Mouse (Mus musculus): ENCODE results near the gene Abca7. TPM values are rescaled to one million over a fixed set of nuclear protein-coding genes. Genes with fewer than 3 reads are reported as not detected.

Gene Abca7
- polyA plus RNA-seq, 1 experiment from 2014 or later, result 8.1 TPM

DNA sequence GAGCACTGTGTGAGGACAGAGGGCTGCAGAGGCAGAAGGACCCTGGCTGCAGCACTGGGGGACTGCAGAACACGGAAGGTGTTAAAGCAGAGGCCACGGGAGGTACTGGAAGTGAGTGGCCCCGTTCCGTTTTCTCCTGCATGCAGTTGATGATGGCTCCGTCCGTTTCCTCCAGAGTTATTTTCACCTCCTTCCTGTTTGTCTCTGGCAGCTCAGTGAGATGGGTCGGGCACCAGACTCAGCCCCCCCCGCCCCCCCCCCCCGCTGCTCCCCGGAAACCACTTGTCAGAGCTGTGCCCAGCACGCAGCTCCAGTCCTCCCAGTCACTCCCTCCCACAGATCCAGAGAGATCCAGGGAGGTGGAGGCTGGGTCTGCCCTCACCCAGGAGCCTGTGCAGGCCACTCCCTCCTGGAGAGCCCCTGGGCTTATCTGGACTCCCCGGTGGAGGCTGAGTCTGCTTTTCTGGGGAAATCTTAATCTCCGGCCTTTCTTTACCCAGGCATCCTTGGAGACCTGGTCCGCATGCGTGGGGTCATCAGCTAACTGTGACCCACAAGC lies 22.5 kb downstream of the Abca7 start:
- Histone ChIP-seq H3K4me3 (no peak overlapping the region), H3K36me3 (0 out of 2 replicates have a peak, but pooled peaks cover 8% of the 10 kb centered on the region), H3K4me2 (peak overlapping the region; percentile 21; the same call in 1 of the 2 replicates), H3K27me3 (peaks cover 64% of the 10 kb centered on the region), H3K4me1 (replicated peaks) (peaks cover 9% of the 10 kb centered on the region; the same call in 1 of the 2 replicates), H3K9ac (no peak overlapping the region), H3K27ac (replicated peaks) (no peak overlapping the region), H3K9me3 (no peaks in the 10 kb centered on the region)
- no peak for ATAC-seq (ENCODE audit: low read depth)
- WGBS, result 5% methylated on average over 15 of the region's 15 CpGs

GRCm38 (mm10) chr10:80019471-80020131 lies 23.3 kb downstream of the Abca7 start:
- H3K27ac ChIP-seq (replicated peaks), result no peak overlapping the region
- 7% methylated on average over 20 of the region's 20 CpGs for WGBS
- H3K9ac ChIP-seq, result 0 out of 2 replicates have a peak overlapping the region, but pooled peaks have one; percentile 17
- 0 out of 2 replicates have a peak overlapping the region, but pooled peaks have one; percentile 8 for H3K4me3 ChIP-seq
- peaks cover 56% of the 10 kb centered on the region for H3K27me3 ChIP-seq
- H3K4me2 ChIP-seq, result peak overlapping the region; percentile 37
- 0 out of 2 replicates have a peak, but pooled peaks cover 8% of the 10 kb centered on the region for H3K36me3 ChIP-seq
- no peak; the same call in 1 of the 2 replicates for ATAC-seq (ENCODE audit: low read depth)
- H3K9me3 ChIP-seq, result no peaks in the 10 kb centered on the region
- peaks cover 9% of the 10 kb centered on the region; the same call in 1 of the 2 replicates for H3K4me1 ChIP-seq (replicated peaks)

DNA sequence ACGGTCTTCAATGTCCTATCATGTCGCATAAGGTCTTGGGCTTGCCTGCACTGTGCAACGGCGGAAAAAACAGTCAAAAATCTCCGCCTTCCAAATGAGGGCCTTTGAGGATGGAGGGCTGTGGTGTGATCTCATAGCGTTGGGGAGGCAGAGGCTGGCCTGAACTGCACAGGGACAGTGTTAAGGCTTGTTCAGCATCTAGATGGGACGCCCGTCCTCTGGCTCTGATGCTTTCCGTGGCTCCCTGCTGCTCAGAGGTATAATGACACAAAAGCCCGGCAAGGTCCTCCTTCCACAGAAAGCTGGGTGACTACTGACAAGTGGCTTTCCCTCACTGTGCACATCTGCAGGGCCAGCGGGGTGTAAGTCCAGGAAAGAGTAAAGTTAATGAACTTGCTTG lies 23.9 kb downstream of the Abca7 start:
- Histone ChIP-seq H3K27me3 (peaks cover 50% of the 10 kb centered on the region), H3K27ac (replicated peaks) (no peak overlapping the region), H3K4me3 (0 out of 2 replicates have a peak overlapping the region, but pooled peaks have one; percentile 8), H3K4me1 (replicated peaks) (peaks cover 9% of the 10 kb centered on the region; the same call in 1 of the 2 replicates), H3K9ac (0 out of 2 replicates have a peak overlapping the region, but pooled peaks have one; percentile 17), H3K36me3 (0 out of 2 replicates have a peak, but pooled peaks cover 3% of the 10 kb centered on the region), H3K9me3 (no peaks in the 10 kb centered on the region), H3K4me2 (peak overlapping the region; percentile 37)
- no peak for ATAC-seq (ENCODE audit: low read depth)
- 30% methylated on average over 11 of the region's 11 CpGs for WGBS

DNA sequence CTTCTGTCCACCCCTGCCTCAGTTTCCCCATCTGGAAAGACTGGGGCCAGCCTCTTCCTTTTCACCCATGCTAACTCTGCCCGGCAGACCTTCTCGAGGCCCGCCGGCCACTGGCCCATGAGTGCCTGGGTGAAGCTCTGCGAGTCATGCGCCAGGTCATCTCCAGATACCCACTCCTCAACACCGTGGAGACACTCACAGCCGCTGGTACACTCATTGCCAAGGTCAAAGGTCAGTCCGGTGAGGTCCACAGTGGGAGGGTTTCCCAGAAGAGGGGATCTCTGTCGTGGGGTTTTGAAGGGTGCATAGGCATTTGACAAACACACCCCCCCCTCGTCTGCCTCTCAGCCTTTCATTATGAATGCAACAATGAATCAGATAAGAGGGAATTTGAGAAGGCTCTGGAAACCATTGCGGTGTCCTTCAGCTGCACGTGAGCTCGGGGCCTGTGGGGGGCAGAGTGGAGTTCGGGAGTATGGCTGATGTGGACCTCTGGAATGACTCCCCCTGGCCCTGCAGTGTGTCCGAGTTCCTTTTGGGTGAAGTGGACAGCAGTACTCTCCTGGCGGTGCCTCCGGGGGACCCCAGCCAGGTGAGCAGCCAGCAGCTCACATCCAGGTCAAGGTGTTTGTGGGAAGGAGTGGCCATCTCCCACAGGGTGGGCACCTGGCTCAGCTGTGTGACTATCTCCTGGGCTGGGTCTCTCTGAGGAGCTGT lies 24.5 kb downstream of the Abca7 start:
- WGBS, result 84% methylated on average over 18 of the region's 18 CpGs
- no peak for ATAC-seq (ENCODE audit: low read depth)
- H3K4me3 ChIP-seq, result no peak overlapping the region

GRCm38 (mm10) chr10:80021320-80021641 lies 25.0 kb downstream of the Abca7 start:
- H3K9ac ChIP-seq, result no peak overlapping the region
- no peaks in the 10 kb centered on the region for H3K9me3 ChIP-seq
- ATAC-seq (ENCODE audit: low read depth), result no peak
- H3K4me1 ChIP-seq (replicated peaks), result peaks cover 9% of the 10 kb centered on the region; the same call in 1 of the 2 replicates
- no peak overlapping the region for H3K4me3 ChIP-seq
- H3K36me3 ChIP-seq, result no peaks in the 10 kb centered on the region
- peaks cover 39% of the 10 kb centered on the region for H3K27me3 ChIP-seq
- H3K27ac ChIP-seq (replicated peaks), result no peak overlapping the region
- 90% methylated on average over 13 of the region's 13 CpGs for WGBS
- H3K4me2 ChIP-seq, result no peak overlapping the region

More for the DNA sequence above, 24.5 kb downstream of the Abca7 start:
- Histone ChIP-seq H3K4me2 (no peak overlapping the region), H3K27me3 (peaks cover 44% of the 10 kb centered on the region), H3K27ac (replicated peaks) (no peak overlapping the region), H3K9ac (no peak overlapping the region), H3K9me3 (no peaks in the 10 kb centered on the region), H3K4me1 (replicated peaks) (peaks cover 9% of the 10 kb centered on the region; the same call in 1 of the 2 replicates), H3K36me3 (no peaks in the 10 kb centered on the region)

GRCm38 (mm10) chr10:80022164-80022563 lies 25.9 kb downstream of the Abca7 start:
- H3K36me3 ChIP-seq, result no peaks in the 10 kb centered on the region
- H3K27me3 ChIP-seq, result peaks cover 31% of the 10 kb centered on the region
- no peaks in the 10 kb centered on the region for H3K9me3 ChIP-seq
- H3K9ac ChIP-seq, result no peak overlapping the region
- H3K4me1 ChIP-seq (replicated peaks), result peaks cover 9% of the 10 kb centered on the region; the same call in 1 of the 2 replicates
- WGBS, result 94% methylated on average over 12 of the region's 12 CpGs
- H3K4me2 ChIP-seq, result no peak overlapping the region
- H3K27ac ChIP-seq (replicated peaks), result no peak overlapping the region
- ATAC-seq (ENCODE audit: low read depth), result no peak
- no peak overlapping the region for H3K4me3 ChIP-seq

DNA sequence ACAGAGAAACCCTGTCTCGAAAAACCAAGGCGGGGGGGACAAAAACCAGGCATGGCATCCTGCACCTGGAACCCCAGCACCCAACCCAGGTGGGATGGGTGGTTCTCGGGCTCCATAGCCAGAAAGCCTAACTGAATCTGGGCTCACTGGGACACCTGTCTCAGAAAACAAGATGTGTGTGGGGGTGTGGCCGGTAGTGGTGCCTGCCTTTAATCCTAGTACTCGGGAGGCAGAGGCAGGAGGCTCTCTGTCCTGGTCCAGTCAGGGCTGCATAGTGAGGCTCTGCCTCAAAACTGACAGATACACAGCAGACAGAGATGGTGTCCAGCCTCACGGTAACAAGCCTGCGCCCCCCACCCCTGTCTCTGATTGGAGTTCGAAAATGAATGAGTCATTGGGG lies 26.5 kb downstream of the Abca7 start:
- H3K4me3 ChIP-seq, result no peak overlapping the region
- H3K9ac ChIP-seq, result no peak overlapping the region
- peaks cover 9% of the 10 kb centered on the region; the same call in 1 of the 2 replicates for H3K4me1 ChIP-seq (replicated peaks)
- H3K27ac ChIP-seq (replicated peaks), result no peak overlapping the region
- no peaks in the 10 kb centered on the region for H3K36me3 ChIP-seq
- H3K27me3 ChIP-seq, result peaks cover 25% of the 10 kb centered on the region
- no peaks in the 10 kb centered on the region for H3K9me3 ChIP-seq
- no peak overlapping the region for H3K4me2 ChIP-seq
- ATAC-seq (ENCODE audit: low read depth), result no peak
- WGBS, result 92% methylated on average over 8 of the region's 8 CpGs

DNA sequence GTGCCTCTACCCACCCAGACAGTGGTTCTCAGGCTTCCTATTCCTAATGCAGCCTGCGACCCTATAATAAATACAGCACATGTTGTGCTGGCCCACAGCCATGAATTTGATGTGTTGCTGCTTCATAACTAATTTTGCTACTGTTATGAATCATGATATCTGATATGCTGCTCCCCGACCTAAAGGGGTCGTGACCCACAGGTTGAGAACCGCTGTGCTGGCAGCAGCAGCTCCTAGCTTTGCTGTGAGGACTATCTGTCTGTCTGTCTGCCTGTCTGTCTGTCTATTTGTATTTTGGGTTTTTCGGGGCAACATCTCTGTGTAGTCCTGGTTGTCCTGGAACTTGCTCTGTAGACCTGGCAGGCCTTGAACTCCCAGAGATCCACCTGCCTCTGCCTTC lies 27.5 kb downstream of the Abca7 start:
- H3K4me1 ChIP-seq (replicated peaks), result peaks cover 9% of the 10 kb centered on the region; the same call in 1 of the 2 replicates
- no peak overlapping the region for H3K4me2 ChIP-seq
- no peak overlapping the region for H3K9ac ChIP-seq
- no peaks in the 10 kb centered on the region for H3K9me3 ChIP-seq
- no peak overlapping the region for H3K27ac ChIP-seq (replicated peaks)
- no peaks in the 10 kb centered on the region for H3K36me3 ChIP-seq
- WGBS, result 89% methylated on average over 5 of the region's 5 CpGs
- peaks cover 20% of the 10 kb centered on the region for H3K27me3 ChIP-seq
- H3K4me3 ChIP-seq, result no peak overlapping the region
- ATAC-seq (ENCODE audit: low read depth), result no peak

DNA sequence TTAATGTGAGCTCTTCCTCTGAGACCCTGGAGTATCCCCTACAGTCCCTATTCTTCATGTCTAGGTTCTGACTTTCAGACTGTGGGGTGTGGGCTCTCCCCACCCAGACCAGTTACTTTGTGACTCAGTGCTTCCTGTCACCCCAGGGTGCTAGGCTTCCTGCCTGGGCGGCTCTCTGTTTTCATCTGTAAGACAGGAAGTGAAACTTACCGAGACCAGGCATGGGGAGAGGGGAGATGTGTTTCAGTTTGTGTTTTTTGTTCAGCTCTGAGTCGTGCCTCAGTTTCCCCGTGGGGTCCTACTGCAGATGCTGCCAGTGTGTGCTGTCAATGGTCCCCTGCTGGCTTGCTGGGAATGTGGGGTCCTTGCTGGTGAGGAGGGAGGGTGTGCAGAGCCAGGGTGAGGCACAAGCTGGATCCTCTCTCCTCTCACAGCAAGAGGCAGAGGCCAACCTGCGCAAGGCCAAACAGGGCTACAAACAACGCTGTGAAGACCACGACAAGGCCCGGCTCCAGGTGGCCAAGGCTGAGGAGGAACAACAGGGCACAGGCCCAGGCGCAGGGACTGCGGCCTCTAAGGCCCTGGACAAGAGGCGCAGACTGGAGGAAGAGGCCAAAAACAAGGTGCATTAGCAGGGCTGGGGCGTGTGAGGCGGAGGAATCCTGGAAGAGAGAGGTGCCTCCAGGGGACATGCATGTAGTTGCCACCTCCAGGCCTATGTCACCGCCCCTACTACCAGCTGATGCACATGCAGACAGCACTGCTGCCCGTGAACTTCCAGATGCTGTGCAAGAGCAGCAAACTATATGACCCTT lies 28.1 kb downstream of the Abca7 start:
- peaks cover 13% of the 10 kb centered on the region for H3K27me3 ChIP-seq
- H3K36me3 ChIP-seq, result no peaks in the 10 kb centered on the region
- H3K4me3 ChIP-seq, result no peak overlapping the region
- no peak overlapping the region for H3K4me2 ChIP-seq
- H3K9me3 ChIP-seq, result no peaks in the 10 kb centered on the region
- 78% methylated on average over 15 of the region's 15 CpGs for WGBS
- peaks cover 5% of the 10 kb centered on the region; the same call in 1 of the 2 replicates for H3K4me1 ChIP-seq (replicated peaks)
- no peak overlapping the region for H3K9ac ChIP-seq
- ATAC-seq (ENCODE audit: low read depth), result no peak
- no peak overlapping the region for H3K27ac ChIP-seq (replicated peaks)

DNA sequence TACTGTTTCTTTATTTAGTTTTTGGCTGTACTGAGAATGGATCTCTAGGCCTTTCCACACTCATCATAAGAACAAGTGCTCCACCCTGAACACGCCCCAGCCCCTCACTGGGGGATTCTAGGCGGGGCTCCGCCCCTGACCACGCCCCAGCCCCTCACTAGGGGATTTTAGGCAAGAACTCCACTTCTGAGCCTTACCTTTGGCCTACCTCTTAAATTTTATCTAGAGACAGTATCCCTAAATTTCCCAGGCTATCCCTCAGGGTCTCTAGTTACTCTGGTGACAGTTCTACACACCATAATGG lies 28.7 kb downstream of the Abca7 start:
- peaks cover 7% of the 10 kb centered on the region for H3K27me3 ChIP-seq
- no peaks in the 10 kb centered on the region for H3K36me3 ChIP-seq
- H3K27ac ChIP-seq (replicated peaks), result no peak overlapping the region
- H3K4me3 ChIP-seq, result no peak overlapping the region
- no peaks in the 10 kb centered on the region for H3K9me3 ChIP-seq
- H3K9ac ChIP-seq, result no peak overlapping the region
- H3K4me1 ChIP-seq (replicated peaks), result no peaks in the 10 kb centered on the region
- WGBS, result 53% methylated on average over 4 of the region's 4 CpGs
- H3K4me2 ChIP-seq, result no peak overlapping the region
- no peak for ATAC-seq (ENCODE audit: low read depth)

DNA sequence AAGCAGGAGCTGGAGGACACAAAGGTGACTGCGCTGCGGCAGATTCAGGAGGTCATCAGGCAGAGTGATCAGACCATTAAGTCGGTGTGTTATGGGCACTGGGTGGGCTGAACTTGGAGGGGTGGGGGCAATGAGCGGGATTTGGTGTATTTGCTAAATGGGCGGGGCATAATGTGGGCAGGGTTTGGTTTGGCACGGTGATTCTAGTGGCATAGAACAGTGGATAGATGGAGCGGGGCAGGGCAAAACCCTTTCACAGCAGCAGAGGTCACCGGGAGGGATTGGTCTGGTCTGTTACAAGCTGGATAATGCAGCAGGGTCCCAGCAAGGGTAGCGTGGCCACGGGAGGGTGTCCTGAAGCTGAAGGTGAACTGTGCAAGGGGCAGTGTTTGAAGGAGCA lies 29.2 kb downstream of the Abca7 start:
- no peaks in the 10 kb centered on the region for H3K9me3 ChIP-seq
- no peak overlapping the region for H3K4me3 ChIP-seq
- H3K27me3 ChIP-seq, result peaks cover 3% of the 10 kb centered on the region
- no peak overlapping the region for H3K9ac ChIP-seq
- 70% methylated on average over 10 of the region's 10 CpGs for WGBS
- no peaks in the 10 kb centered on the region for H3K36me3 ChIP-seq
- no peak overlapping the region for H3K27ac ChIP-seq (replicated peaks)
- H3K4me2 ChIP-seq, result no peak overlapping the region
- no peak for ATAC-seq (ENCODE audit: low read depth)
- no peaks in the 10 kb centered on the region for H3K4me1 ChIP-seq (replicated peaks)
